Mouse (Mus musculus) megakaryocyte, embryonic 14.5 days (primary cell): ENCODE results near the gene Aff3.

Source experiments
- FLI1 ChIP-seq: IDR thresholded peaks from 2 replicates; pipeline ENCODE4 v1.6.1; 2012; ENCODE audit warnings: low read length, inconsistent platforms, mixed read lengths
- GATA1 ChIP-seq: IDR thresholded peaks from 3 replicates; pipeline ENCODE4 v1.6.1; 2012; ENCODE audit warnings: mixed read lengths, low read length, inconsistent platforms, borderline replicate concordance

GRCm38 (mm10) chr1:38509301-38509700 lies 155.5 kb downstream of the Aff3 start:
- TF ChIP-seq GATA1 = no peak
- no peak for TF ChIP-seq FLI1
